Mouse (Mus musculus): ENCODE measurements around the gene Sema5a.

The Sema5a gene

DNA sequence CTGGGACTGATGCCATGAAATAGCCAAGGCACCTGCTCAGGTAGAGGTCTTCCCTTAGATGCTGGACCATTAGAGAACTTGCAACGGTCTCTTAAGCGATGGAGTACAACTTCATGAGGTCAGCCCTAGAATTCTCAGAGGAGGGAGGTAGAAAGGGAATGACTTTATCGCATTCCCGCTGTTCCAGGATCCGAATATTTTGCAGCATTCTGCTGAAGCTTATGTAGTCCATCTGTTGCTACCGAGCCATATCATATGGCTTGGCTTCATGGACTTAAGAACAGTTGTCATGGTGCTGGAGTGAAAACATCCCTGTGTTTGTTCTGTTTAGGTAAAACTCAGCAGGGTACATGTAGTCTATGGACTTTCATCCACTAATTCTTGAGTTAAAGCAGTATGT, 369.1 kb downstream of the Sema5a start:
- DNase-seq (ENCODE audit: low read depth in 2 of 2, low spot score in 2 of 2), result no peak

DNA sequence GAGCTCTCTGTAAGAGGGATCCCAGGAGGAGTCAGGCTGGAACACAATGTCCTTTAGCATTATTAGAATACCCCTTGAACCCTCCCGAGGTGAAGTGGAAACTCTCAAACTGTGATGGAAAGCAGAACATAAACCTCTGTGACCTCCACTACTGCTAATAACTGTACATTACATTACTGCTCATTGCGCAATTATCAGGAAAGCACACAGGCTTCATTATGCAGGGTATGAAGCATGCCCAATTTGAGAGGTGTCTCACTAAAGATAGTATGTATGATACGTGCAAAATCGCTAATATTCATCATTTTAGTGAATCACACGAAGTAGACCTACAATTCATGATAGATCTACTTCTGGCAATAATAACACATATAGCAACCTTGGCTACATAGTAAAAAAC, 371.2 kb downstream of the Sema5a start:
- DNase-seq (ENCODE audit: low read depth in 2 of 2, low spot score in 2 of 2), result no peak

DNA sequence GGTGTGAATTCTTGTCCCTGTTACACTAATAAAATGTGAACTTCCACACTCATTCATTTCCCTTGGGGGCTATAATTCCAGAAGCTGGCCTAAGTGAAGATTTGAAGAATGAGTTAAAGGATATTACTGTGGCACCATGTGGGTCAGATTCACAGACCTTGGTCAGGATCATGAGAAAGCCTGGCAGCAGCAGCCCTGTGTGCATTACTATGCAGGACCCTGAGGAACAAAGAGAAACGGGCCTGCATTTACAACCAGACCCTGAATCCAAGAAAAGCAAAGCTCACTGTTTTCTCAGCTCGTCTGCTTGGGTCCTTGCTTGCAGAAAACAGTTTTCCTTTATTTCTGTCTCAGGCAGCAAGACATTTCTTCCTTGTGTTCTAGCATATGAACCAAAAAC, 374.6 kb downstream of the Sema5a start:
- no peak for DNase-seq (ENCODE audit: low read depth in 2 of 2, low spot score in 2 of 2)

- no peak for DNase-seq (ENCODE audit: low read depth in 2 of 2, low spot score in 2 of 2)
Measured at GRCm38 (mm10) chr15:32623037-32623739, 378.6 kb downstream of the Sema5a start.

GRCm38 (mm10) chr15:32624106-32624505, 379.5 kb downstream of the Sema5a start:
- DNase-seq (ENCODE audit: low read depth in 2 of 2, low spot score in 2 of 2), result no peak

DNA sequence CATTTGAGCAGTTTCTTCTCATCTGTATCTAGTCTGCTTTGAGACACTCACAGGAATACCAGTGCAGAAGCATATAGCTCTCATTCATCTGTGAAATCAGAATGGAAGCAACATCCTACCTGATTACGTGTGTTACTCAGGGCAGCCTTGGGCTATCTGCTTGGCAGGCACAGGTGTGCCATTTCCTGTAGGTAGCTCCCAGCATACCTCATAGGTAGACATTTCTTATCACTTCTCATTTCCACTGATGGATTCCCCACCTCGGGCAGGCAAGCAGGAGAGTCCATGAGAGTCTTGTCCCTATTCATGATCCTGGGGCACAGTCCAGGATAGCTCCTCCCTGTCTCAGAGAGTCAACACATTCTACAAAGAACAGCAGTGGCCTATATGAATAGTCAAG, 381.4 kb downstream of the Sema5a start:
- DNase-seq (ENCODE audit: low read depth in 2 of 2, low spot score in 2 of 2), result no peak

GRCm38 (mm10) chr15:32633713-32634112, 389.1 kb downstream of the Sema5a start:
- no peak for DNase-seq (ENCODE audit: low read depth in 2 of 2, low spot score in 2 of 2)

- DNase-seq (ENCODE audit: low read depth in 2 of 2, low spot score in 2 of 2), result no peak
Measured at GRCm38 (mm10) chr15:32637879-32638278, 393.3 kb downstream of the Sema5a start.

- DNase-seq (ENCODE audit: low read depth in 2 of 2, low spot score in 2 of 2), result no peak
Measured at GRCm38 (mm10) chr15:32647061-32647687, 402.6 kb downstream of the Sema5a start.

GRCm38 (mm10) chr15:32654046-32654445, 409.4 kb downstream of the Sema5a start:
- no peak for DNase-seq (ENCODE audit: low read depth in 2 of 2, low spot score in 2 of 2)

DNA sequence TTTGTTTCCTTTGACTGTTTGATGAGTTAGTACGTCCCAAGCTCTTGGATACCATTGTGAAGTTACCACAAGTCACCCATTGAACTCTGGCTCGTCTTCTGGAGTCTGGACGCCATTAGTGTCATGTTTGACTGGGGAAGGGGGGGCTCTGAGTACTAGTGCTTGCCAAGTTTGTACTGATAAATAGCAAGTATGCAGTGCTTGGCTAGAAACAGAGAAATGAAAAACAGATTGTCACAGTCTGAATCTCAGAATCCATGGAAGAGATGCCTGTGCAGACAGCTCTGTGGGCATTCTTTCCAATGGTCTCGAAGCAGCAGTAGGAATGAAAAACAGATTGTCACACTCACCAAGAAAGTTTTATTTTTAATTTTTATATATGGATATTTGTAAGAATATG, 411.4 kb downstream of the Sema5a start:
- no peak for DNase-seq (ENCODE audit: low read depth in 2 of 2, low spot score in 2 of 2)

- DNase-seq (ENCODE audit: low read depth in 2 of 2, low spot score in 2 of 2), result no peak
Measured at GRCm38 (mm10) chr15:32676446-32676845, 431.8 kb downstream of the Sema5a start.

- no peak for DNase-seq (ENCODE audit: low read depth in 2 of 2, low spot score in 2 of 2)
Measured at GRCm38 (mm10) chr15:32685152-32685551, 440.5 kb downstream of the Sema5a start.

- no peak for DNase-seq (ENCODE audit: low read depth in 2 of 2, low spot score in 2 of 2)
Measured at GRCm38 (mm10) chr15:32691021-32691420, 446.4 kb downstream of the Sema5a start.

- no peak for DNase-seq (ENCODE audit: low read depth in 2 of 2, low spot score in 2 of 2)
Measured at GRCm38 (mm10) chr15:32693006-32693405, 448.4 kb downstream of the Sema5a start.

DNA sequence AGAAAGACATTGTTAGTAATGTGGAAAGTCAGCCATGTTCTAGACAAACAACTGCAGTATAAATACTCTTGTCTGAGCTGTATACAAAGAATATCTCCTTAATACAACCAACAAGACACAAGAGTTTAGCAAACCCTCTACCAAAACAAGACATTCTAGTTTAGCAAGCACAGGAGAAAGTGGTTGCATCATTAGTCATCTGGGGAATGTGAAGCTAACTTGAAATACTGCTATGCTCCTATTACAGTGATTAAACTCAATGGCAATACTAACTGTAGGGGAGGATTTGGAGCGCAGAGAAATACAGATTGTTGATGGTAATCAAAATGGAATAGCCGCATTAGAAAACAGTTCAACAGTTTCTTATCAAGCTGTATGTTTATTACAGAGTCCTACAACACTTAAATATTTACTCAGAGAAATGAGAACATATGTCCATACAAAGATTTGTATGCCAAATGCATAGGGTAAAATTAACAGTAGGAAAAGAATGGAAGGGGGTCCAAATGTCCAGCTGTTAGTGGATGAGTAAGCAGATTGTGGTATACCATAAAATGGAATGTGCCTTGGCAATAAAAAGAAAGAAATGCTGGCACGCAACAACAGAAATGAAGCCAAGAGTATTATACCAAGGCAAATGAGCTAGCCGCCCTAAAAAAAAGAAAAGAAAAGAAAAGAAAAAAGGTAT, 472.8 kb downstream of the Sema5a start:
- DNase-seq (ENCODE audit: low read depth in 2 of 2, low spot score in 2 of 2), result no peak

DNA sequence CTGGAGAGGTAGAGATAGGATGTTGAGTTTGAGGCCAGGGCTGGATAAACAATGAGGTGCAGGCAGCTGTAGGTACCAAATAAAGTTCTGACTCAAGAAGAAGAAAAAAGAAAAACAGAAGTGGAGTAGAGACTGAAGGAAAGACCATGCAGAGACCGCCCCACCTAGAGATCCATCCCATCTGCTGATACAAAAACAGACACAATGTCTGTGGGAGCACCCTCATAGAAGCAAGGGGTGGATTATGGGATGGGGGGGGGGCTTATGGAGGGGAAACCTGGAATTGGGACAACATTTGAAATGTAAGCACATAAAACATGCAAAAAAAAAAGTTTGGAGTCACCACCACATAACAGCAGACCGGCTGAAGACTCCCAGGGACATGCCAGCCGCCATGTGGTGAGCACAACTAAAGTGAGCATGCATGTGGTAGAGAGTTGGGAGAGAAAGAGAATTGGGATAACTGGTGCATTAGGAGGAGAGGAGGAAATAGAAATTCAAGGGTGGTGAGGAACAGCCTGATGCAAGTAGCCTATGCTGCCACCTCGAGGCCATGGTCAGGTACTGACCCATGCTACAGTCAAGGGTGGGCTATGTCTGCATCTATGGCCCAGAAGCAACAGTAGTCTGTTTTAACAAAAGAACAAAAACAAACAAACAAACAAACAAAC, 473.8 kb downstream of the Sema5a start:
- no peak for DNase-seq (ENCODE audit: low read depth in 2 of 2, low spot score in 2 of 2)

- DNase-seq (ENCODE audit: low read depth in 2 of 2, low spot score in 2 of 2), result no peak
Measured at GRCm38 (mm10) chr15:32718964-32719311, 474.3 kb downstream of the Sema5a start.

GRCm38 (mm10) chr15:32730839-32731238, 486.2 kb downstream of the Sema5a start:
- no peak for DNase-seq (ENCODE audit: low read depth in 2 of 2, low spot score in 2 of 2)

All from CD8-positive naive resting alpha-beta T cell, adult 2 months (primary cell).